Mouse (Mus musculus) yolk sac, embryonic 10.5 days (tissue): ENCODE results near the gene Olfr741.

ENCODE experiments used
- DNase-seq: peaks from one replicate; pipeline ENCODE4 v3.0.0-alpha.2; 2017; ENCODE audit warnings: low spot score

Gene Olfr741

GRCm38 (mm10) chr14:50472438-50472837, at the start of gene Olfr741:
Olfr741 (plus strand) TSS chr14:50472738.
- DNase-seq: no peak

GRCm38 (mm10) chr14:50445245-50445644, 27.3 kb upstream of the Olfr741 start, which contains the start of gene Olfr740:
Olfr740 (plus strand) TSS chr14:50445545.
- no peak for DNase-seq

- DNase-seq: no peak
Measured at GRCm38 (mm10) chr14:50478406-50478805, 5.9 kb downstream of the Olfr741 start.

GRCm38 (mm10) chr14:50503300-50503699, 30.8 kb downstream of the Olfr741 start, which contains the start of gene Olfr742:
Olfr742 (plus strand) TSS chr14:50503600.
- DNase-seq: no peak

- DNase-seq: no peak
Measured at GRCm38 (mm10) chr14:50521539-50521938, 49.0 kb downstream of the Olfr741 start, which contains the start of gene Olfr743. Olfr743 (plus strand) TSS chr14:50521839.
